Mouse (Mus musculus) MEL (cell line): Measurements from ENCODE around the gene Cyp27b1.
A peak's percentile ranks its signal among the peaks of the same experiment; 100 is the strongest.

Experiments used
- BHLHE40 ChIP-seq: IDR thresholded peaks from 2 replicates; pipeline ENCODE4 v1.6.1; 2012; ENCODE audit warnings: low read depth, mild to moderate bottlenecking, inconsistent platforms, low read length, improper control_type of control experiment, borderline replicate concordance
- CTCF ChIP-seq, 3 experiments: IDR thresholded peaks in 2 of 3; conservative IDR thresholded peaks in 1 of 3; 2 replicates each; pipeline ENCODE4 v1.5.1; 2011 to 2012; ENCODE audit warnings: low read length in 3 of 3, low read depth in 2 of 3, mild to moderate bottlenecking in 2 of 3, improper control_type of control experiment in 1 of 3, inconsistent platforms in 1 of 3, mixed read lengths in 1 of 3, moderate library complexity in 1 of 3; ENCODE audit not compliant: control insufficient read depth in 1 of 3, insufficient read depth in 1 of 3, poor library complexity in 1 of 3, severe bottlenecking in 1 of 3
- ELF1 ChIP-seq: IDR thresholded peaks from 2 replicates; pipeline ENCODE4 v1.6.1; 2014; ENCODE audit warnings: low read depth, mild to moderate bottlenecking, inconsistent platforms, low read length, improper control_type of control experiment, moderate library complexity
- EP300 ChIP-seq, 2 experiments: IDR thresholded peaks; 2 replicates each; pipeline ENCODE4 v1.6.1; 2011; ENCODE audit warnings: improper control_type of control experiment in 2 of 2, low read length in 2 of 2, low read depth in 1 of 2, mild to moderate bottlenecking in 1 of 2
- GATA1 ChIP-seq: IDR thresholded peaks from 2 replicates; pipeline ENCODE4 v1.6.1; 2011; ENCODE audit warnings: low read depth, low read length, improper control_type of control experiment
- MAFK ChIP-seq: IDR thresholded peaks from 2 replicates; pipeline ENCODE4 v1.6.1; 2011; ENCODE audit warnings: low read depth, mild to moderate bottlenecking, low read length, improper control_type of control experiment, borderline replicate concordance
- POLR2A ChIP-seq, 2 experiments: IDR thresholded peaks; 2 replicates each; pipeline ENCODE4 v1.6.1; 2011 to 2012; ENCODE audit warnings: low read length in 2 of 2, mild to moderate bottlenecking in 2 of 2, control low read depth in 1 of 2, improper control_type of control experiment in 1 of 2, low read depth in 1 of 2, moderate library complexity in 1 of 2; ENCODE audit not compliant: control insufficient read depth in 1 of 2, insufficient read depth in 1 of 2, poor library complexity in 1 of 2
- SIN3A ChIP-seq: IDR thresholded peaks from 2 replicates; pipeline ENCODE4 v1.6.1; 2012; ENCODE audit warnings: low read length, improper control_type of control experiment, inconsistent platforms
- UBTF ChIP-seq: IDR thresholded peaks from 2 replicates; pipeline ENCODE4 v1.6.1; 2012; ENCODE audit warnings: low read depth, mild to moderate bottlenecking, inconsistent platforms, low read length, improper control_type of control experiment, moderate library complexity, borderline replicate concordance; ENCODE audit not compliant: insufficient read depth

DNA sequence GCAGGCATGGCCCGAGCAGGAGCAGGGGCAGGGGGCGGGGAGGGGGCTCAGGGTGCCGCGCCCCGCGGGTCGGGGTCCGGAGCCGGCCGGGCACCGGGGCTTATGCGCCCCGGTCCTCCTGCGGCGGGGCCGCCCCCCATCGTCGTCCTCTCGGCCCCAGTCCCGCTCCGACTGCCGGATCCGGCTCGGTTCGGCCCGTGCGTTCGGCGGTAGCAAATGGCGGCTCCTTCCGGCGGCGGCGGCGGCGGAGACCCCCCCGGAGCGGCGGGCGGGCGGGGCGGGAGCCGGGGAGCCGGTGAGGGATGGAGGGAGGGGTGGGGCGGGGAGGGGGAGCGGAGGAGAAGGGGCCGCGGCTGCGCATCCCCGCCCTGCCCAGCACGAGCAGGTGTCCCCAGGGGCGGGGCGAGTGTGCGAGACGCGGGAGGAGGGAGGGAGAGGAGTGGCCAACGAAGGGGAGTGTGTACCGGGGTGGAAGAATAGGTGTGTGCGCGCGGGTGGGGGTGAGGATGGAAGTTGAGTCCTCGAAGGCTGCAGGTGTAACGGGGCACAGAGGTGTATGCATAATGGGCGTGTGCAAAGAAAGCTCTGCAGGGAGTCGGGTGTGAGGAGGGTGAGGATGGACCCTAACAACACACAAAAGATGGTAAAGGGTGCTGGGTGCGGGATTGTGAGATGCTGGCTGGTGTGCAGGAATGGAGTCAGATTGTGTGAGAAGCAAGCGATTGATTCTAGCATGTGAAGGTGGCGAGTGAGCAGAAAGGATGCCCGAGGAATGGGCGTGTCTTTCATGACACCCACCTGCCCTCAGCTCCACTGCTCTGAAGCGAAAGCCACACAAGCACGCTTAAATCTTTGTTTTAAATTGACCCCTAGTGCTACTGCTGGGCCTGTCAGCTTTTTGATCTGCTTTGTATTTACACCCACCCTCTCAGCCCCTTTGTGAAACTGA is 12.2 kb downstream of the Cyp27b1 start, which contains the start of gene March9:
- TF ChIP-seq SIN3A (0 out of 2 replicates have a peak, but pooled peaks have one; percentile 5), BHLHE40 (no peak), EP300 (IDR thresholded peaks at IDR 0.05; ENCODE audit: low read depth in 1 of 2, low read length in 2 of 2) (no peak), ELF1 (no peak), UBTF (no peak), POLR2A (IDR thresholded peaks at IDR 0.05; ENCODE audit: control insufficient read depth in 1 of 2, insufficient read depth in 1 of 2, low read depth in 1 of 2, low read length in 2 of 2, poor library complexity in 1 of 2) (no peak), CTCF (IDR thresholded peaks at IDR 0.05 in 2 of 3, conservative IDR thresholded peaks at IDR 0.05 in 1 of 3; ENCODE audit: control insufficient read depth in 1 of 3, insufficient read depth in 1 of 3, low read depth in 2 of 3, low read length in 3 of 3, poor library complexity in 1 of 3, severe bottlenecking in 1 of 3) (no peak), MAFK (no peak), GATA1 (no peak)
